Mouse (Mus musculus): ENCODE measurements around the gene Mxd3. TPM values are rescaled to one million over a fixed set of nuclear protein-coding genes. Genes with fewer than 3 reads are reported as not detected.

The Mxd3 gene
- polyA plus RNA-seq, 1 experiment: 8.6 TPM

DNA sequence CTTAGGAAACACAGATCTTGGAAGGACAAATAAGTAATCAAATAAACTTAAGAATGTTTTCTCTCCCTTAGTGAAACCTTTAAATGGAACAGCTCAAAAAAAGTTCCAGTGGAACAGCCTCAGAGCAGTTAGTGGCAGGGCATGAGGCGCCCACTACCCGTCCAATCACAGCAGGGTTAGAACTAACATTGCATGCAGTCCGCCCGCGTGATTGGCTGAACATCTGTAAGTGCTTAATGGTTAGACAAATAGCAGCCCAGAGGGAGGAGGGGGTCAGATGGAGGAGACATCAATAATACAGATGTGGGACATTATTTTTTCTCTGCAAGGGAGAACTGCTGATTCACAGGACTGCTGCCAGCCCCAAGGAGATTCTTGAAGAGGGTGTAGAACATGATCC lies 52.4 kb downstream of the Mxd3 start:
- TF ChIP-seq POLR2A (IDR thresholded peaks at IDR 0.05; ENCODE audit: borderline replicate concordance, low read depth, low read length) (no peak), CTCF (IDR thresholded peaks at IDR 0.05; ENCODE audit: low read depth, low read length) (no peak)
- no peak overlapping the region for H3K4me3 ChIP-seq (ENCODE audit: insufficient read depth, low read length)
- no peak overlapping the region for H3K27ac ChIP-seq (ENCODE audit: insufficient read depth, low read depth, low read length)
- H3K4me1 ChIP-seq (ENCODE audit: control insufficient read depth, insufficient read depth, low read length): no peaks in the 10 kb centered on the region

Other genes with a start within 250 kb of the Mxd3 start
- gene Uimc1, start 229.5 kb downstream of the Mxd3 start, polyA plus RNA-seq (2012; ENCODE audit: insufficient read depth, insufficient read length, missing spikeins): 41.7 and 46.8 TPM in 2 replicates
- gene Zfp346, start 224.5 kb downstream of the Mxd3 start, polyA plus RNA-seq (2012; ENCODE audit: insufficient read depth, insufficient read length, missing spikeins): 11.5 and 14.6 TPM in 2 replicates
- not detected in 2 replicates for gene Gm17617, start 196.3 kb downstream of the Mxd3 start, polyA plus RNA-seq (2012; ENCODE audit: insufficient read depth, insufficient read length, missing spikeins)
- not detected in 2 replicates for gene Fgfr4, start 177.2 kb downstream of the Mxd3 start, polyA plus RNA-seq (2012; ENCODE audit: insufficient read depth, insufficient read length, missing spikeins)
- 51.0 and 51.4 TPM in 2 replicates for gene Nsd1, start 120.0 kb downstream of the Mxd3 start, polyA plus RNA-seq (2012; ENCODE audit: insufficient read depth, insufficient read length, missing spikeins)
- 283 TPM in 2 replicates for gene Prelid1, start 9.3 kb downstream of the Mxd3 start, polyA plus RNA-seq (2012; ENCODE audit: insufficient read depth, insufficient read length, missing spikeins)
- gene Rab24, start 7.9 kb downstream of the Mxd3 start, polyA plus RNA-seq (2012; ENCODE audit: insufficient read depth, insufficient read length, missing spikeins): 75.6 and 91.3 TPM in 2 replicates
- gene Lman2, start 33.0 kb upstream of the Mxd3 start, polyA plus RNA-seq (2012; ENCODE audit: insufficient read depth, insufficient read length, missing spikeins): 94.1 and 94.6 TPM in 2 replicates
- 34.7 and 39.1 TPM in 2 replicates for gene Rgs14, start 39.9 kb upstream of the Mxd3 start, polyA plus RNA-seq (2012; ENCODE audit: insufficient read depth, insufficient read length, missing spikeins)
- gene Slc34a1, start 68.4 kb upstream of the Mxd3 start, polyA plus RNA-seq (2012; ENCODE audit: insufficient read depth, insufficient read length, missing spikeins): not detected in 2 replicates
- gene Pfn3, start 85.4 kb upstream of the Mxd3 start, polyA plus RNA-seq (2012; ENCODE audit: insufficient read depth, insufficient read length, missing spikeins): not detected in 2 replicates
- gene F12, start 97.0 kb upstream of the Mxd3 start, polyA plus RNA-seq (2012; ENCODE audit: insufficient read depth, insufficient read length, missing spikeins): not detected in 2 replicates
- gene Grk6, start 115.2 kb upstream of the Mxd3 start, polyA plus RNA-seq (2012; ENCODE audit: insufficient read depth, insufficient read length, missing spikeins): 42.1 and 43.0 TPM in 2 replicates
- gene Prr7, start 134.4 kb upstream of the Mxd3 start, polyA plus RNA-seq (2012; ENCODE audit: insufficient read depth, insufficient read length, missing spikeins): not detected in 2 replicates
- 0.62 and 1.2 TPM in 2 replicates for gene Dbn1, start 158.3 kb upstream of the Mxd3 start, polyA plus RNA-seq (2012; ENCODE audit: insufficient read depth, insufficient read length, missing spikeins)
- gene Pdlim7, start 183.9 kb upstream of the Mxd3 start, polyA plus RNA-seq (2012; ENCODE audit: insufficient read depth, insufficient read length, missing spikeins): 6.0 TPM in 2 replicates
- 87.8 and 94.2 TPM in 2 replicates for gene Dok3, start 199.5 kb upstream of the Mxd3 start, polyA plus RNA-seq (2012; ENCODE audit: insufficient read depth, insufficient read length, missing spikeins)
- gene Ddx41, start 206.8 kb upstream of the Mxd3 start, polyA plus RNA-seq (2012; ENCODE audit: insufficient read depth, insufficient read length, missing spikeins): 39.1 and 39.8 TPM in 2 replicates
- 45.6 and 47.6 TPM in 2 replicates for gene Fam193b, start 241.3 kb upstream of the Mxd3 start, polyA plus RNA-seq (2012; ENCODE audit: insufficient read depth, insufficient read length, missing spikeins)
- gene Tmed9, start 243.9 kb upstream of the Mxd3 start, polyA plus RNA-seq (2012; ENCODE audit: insufficient read depth, insufficient read length, missing spikeins): 90.3 and 94.9 TPM in 2 replicates